Mouse (Mus musculus): ENCODE data around the gene Pgp. TPM values are rescaled to one million over a fixed set of nuclear protein-coding genes. Genes with fewer than 3 reads are reported as not detected.
A peak's percentile ranks its signal among the peaks of the same experiment; 100 is the strongest.

Gene Pgp
- total RNA-seq, 1 experiment from 2014 or later = 21.6 TPM

- no peak for ATAC-seq (replicated peaks; ENCODE audit: low read depth, poor library complexity, severe bottlenecking)
Observed at GRCm38 (mm10) chr17:24507806-24508460, 37.7 kb downstream of the Pgp start.

- ATAC-seq (replicated peaks; ENCODE audit: low read depth, poor library complexity, severe bottlenecking) = peak; percentile 74
Observed at GRCm38 (mm10) chr17:24513609-24514008, 43.4 kb downstream of the Pgp start.

- no peak for ATAC-seq (replicated peaks; ENCODE audit: low read depth, poor library complexity, severe bottlenecking)
Observed at GRCm38 (mm10) chr17:24514270-24515257, 44.4 kb downstream of the Pgp start.

- ATAC-seq (replicated peaks; ENCODE audit: low read depth, poor library complexity, severe bottlenecking) = no peak
Observed at GRCm38 (mm10) chr17:24520450-24520849, 50.3 kb downstream of the Pgp start.

Other genes with a start within 250 kb of the Pgp start
- 17.4 and 18.4 TPM in 2 replicates for gene Tedc2, start 249.5 kb upstream of the Pgp start, total RNA-seq (2017)
- 29.1 and 30.8 TPM in 2 replicates for gene Ccnf, start 218.9 kb upstream of the Pgp start, total RNA-seq (2017)
- 0.14 TPM in 1 of 2 replicates, not detected in the other for gene Abca17, start 119.3 kb upstream of the Pgp start, total RNA-seq (2017)
- 13.7 and 22.4 TPM in 2 replicates for gene Abca3, start 118.4 kb upstream of the Pgp start, total RNA-seq (2017)
- 360 and 414 TPM in 2 replicates for gene Rnps1, start 55.8 kb upstream of the Pgp start, total RNA-seq (2017)
- gene Eci1, start 43.8 kb upstream of the Pgp start, total RNA-seq (2017) = 26.0 and 28.7 TPM in 2 replicates
- 1.4 TPM in 1 of 2 replicates, not detected in the other for gene Dnase1l2, start 27.3 kb upstream of the Pgp start, total RNA-seq (2017)
- 10.0 and 15.2 TPM in 2 replicates for gene E4f1, start 79 bp upstream of the Pgp start, total RNA-seq (2017)
- 1.3 TPM in 1 of 2 replicates, not detected in the other for gene Bricd5, start 3.5 kb downstream of the Pgp start, total RNA-seq (2017)
- gene Mlst8, start 8.7 kb downstream of the Pgp start, total RNA-seq (2017) = 9.6 and 25.7 TPM in 2 replicates
- not detected in 2 replicates for gene Caskin1, start 18.2 kb downstream of the Pgp start, total RNA-seq (2017)
- gene Traf7, start 57.5 kb downstream of the Pgp start, total RNA-seq (2017) = 59.3 and 60.5 TPM in 2 replicates
- gene Rab26, start 63.8 kb downstream of the Pgp start, total RNA-seq (2017) = 0.05 TPM in 1 of 2 replicates, not detected in the other
- gene Pkd1, start 79.4 kb downstream of the Pgp start, total RNA-seq (2017) = 8.3 and 37.4 TPM in 2 replicates
- gene Tsc2, start 162.2 kb downstream of the Pgp start, total RNA-seq (2017) = 39.0 and 52.2 TPM in 2 replicates
- 18.0 and 25.1 TPM in 2 replicates for gene Nthl1, start 162.3 kb downstream of the Pgp start, total RNA-seq (2017)
- gene Slc9a3r2, start 179.9 kb downstream of the Pgp start, total RNA-seq (2017) = 1.3 and 1.4 TPM in 2 replicates
- gene Npw, start 188.1 kb downstream of the Pgp start, total RNA-seq (2017) = 0.27 and 1.4 TPM in 2 replicates
- gene Zfp598, start 199.3 kb downstream of the Pgp start, total RNA-seq (2017) = 20.0 and 25.4 TPM in 2 replicates
- not detected in 2 replicates for gene Syngr3, start 219.6 kb downstream of the Pgp start, total RNA-seq (2017)
- 30.9 and 44.6 TPM in 2 replicates for gene Gfer, start 225.8 kb downstream of the Pgp start, total RNA-seq (2017)
- gene Noxo1, start 225.8 kb downstream of the Pgp start, total RNA-seq (2017) = 0.69 and 18.3 TPM in 2 replicates
- gene Tbl3, start 237.3 kb downstream of the Pgp start, total RNA-seq (2017) = 43.3 and 46.1 TPM in 2 replicates
- gene Rnf151, start 247.7 kb downstream of the Pgp start, total RNA-seq (2017) = not detected in 2 replicates
- gene Rps2, start 247.7 kb downstream of the Pgp start, total RNA-seq (2017) = 1,725 and 1,907 TPM in 2 replicates